Mouse (Mus musculus) heart, embryonic 10.5 days (tissue): ENCODE data around the gene Dbx2. TPM values are rescaled to one million over a fixed set of nuclear protein-coding genes. Genes with fewer than 3 reads are reported as not detected.

Experiments used
- DNase-seq: peaks from one replicate; pipeline ENCODE4 v3.0.0-alpha.2; 2017; ENCODE audit warnings: low spot score
- H3K27ac ChIP-seq: fragments of 300-500 bp; sonication (generic); 2 replicates; pipeline ENCODE4 v1.5.1; 2016; ENCODE audit warnings: mild to moderate bottlenecking
- H3K27me3 ChIP-seq: fragments of 300-500 bp; sonication (generic); 2 replicates; pipeline ENCODE4 v1.6.1; 2016; ENCODE audit warnings: mild to moderate bottlenecking; ENCODE audit not compliant: poor library complexity, insufficient read depth, severe bottlenecking
- H3K36me3 ChIP-seq: fragments of 300-500 bp; sonication (generic); 2 replicates; pipeline ENCODE4 v1.6.1; 2016; ENCODE audit warnings: mild to moderate bottlenecking, moderate library complexity
- H3K4me1 ChIP-seq: fragments of 300-500 bp; sonication (generic); 2 replicates; pipeline ENCODE4 v1.6.1; 2016; ENCODE audit warnings: mild to moderate bottlenecking
- H3K4me3 ChIP-seq: fragments of 300-500 bp; sonication (generic); 2 replicates; pipeline ENCODE4 v1.5.1; 2016; ENCODE audit warnings: mild to moderate bottlenecking, moderate library complexity
- H3K9me3 ChIP-seq: fragments of 300-500 bp; sonication (generic); 2 replicates; pipeline ENCODE4 v1.6.1; 2016; ENCODE audit warnings: mild to moderate bottlenecking, moderate library complexity
- WGBS: fragments of 180-500 bp; shearing (Covaris S2); methylation state at CpG from one replicate; pipeline ENCODE4 v1.1.7; 2016; 5-methylcytosine and 5-hydroxymethylcytosine counted together
- polyA plus RNA-seq: library from polyadenylated mRNA; unstranded; fragments of >200 nt; fragmentation: Nextera tagmentation; extraction: Ambion mirVana; gene quantifications from 2 replicates; pipeline ENCODE4 v1.2.1, GENCODE M21; 2016

Gene Dbx2
- not detected in 2 replicates for polyA plus RNA-seq

GRCm38 (mm10) chr15:95655860-95656259 is at the start of gene Dbx2:
Gene Dbx2 (minus strand): TSS chr15:95655960.
- Histone ChIP-seq H3K9me3 (no peaks in the 10 kb centered on the region), H3K27me3 (peaks cover 67% of the 10 kb centered on the region), H3K27ac (no peak within 1 kb of the TSS), H3K4me3 (peak within 1 kb of the TSS; percentile 56; the same call in 1 of the 2 replicates), H3K36me3 (no peaks in the 10 kb centered on the region), H3K4me1 (peaks cover 14% of the 10 kb centered on the region)
- no peak for DNase-seq
- 79% methylated on average over 5 of the region's 5 CpGs for WGBS

GRCm38 (mm10) chr15:95702206-95702605 is 46.4 kb upstream of the Dbx2 start:
- Histone ChIP-seq H3K4me1 (no peaks in the 10 kb centered on the region), H3K36me3 (no peaks in the 10 kb centered on the region), H3K27ac (no peak overlapping the region), H3K9me3 (no peaks in the 10 kb centered on the region), H3K27me3 (no peaks in the 10 kb centered on the region), H3K4me3 (no peak overlapping the region)
- DNase-seq: no peak
- 81% methylated on average over 9 of the region's 9 CpGs for WGBS

GRCm38 (mm10) chr15:95701573-95701972 is 45.8 kb upstream of the Dbx2 start:
- no peak for DNase-seq
- no peak overlapping the region for H3K27ac ChIP-seq
- no peaks in the 10 kb centered on the region for H3K27me3 ChIP-seq
- no peaks in the 10 kb centered on the region for H3K36me3 ChIP-seq
- WGBS: 78% methylated on average over 4 of the region's 4 CpGs
- no peak overlapping the region for H3K4me3 ChIP-seq
- no peaks in the 10 kb centered on the region for H3K4me1 ChIP-seq
- no peaks in the 10 kb centered on the region for H3K9me3 ChIP-seq

GRCm38 (mm10) chr15:95699371-95699770 is 43.6 kb upstream of the Dbx2 start:
- no peaks in the 10 kb centered on the region for H3K36me3 ChIP-seq
- no peak overlapping the region for H3K27ac ChIP-seq
- no peaks in the 10 kb centered on the region for H3K4me1 ChIP-seq
- 84% methylated on average over 12 of the region's 12 CpGs for WGBS
- no peak for DNase-seq
- no peaks in the 10 kb centered on the region for H3K27me3 ChIP-seq
- no peak overlapping the region for H3K4me3 ChIP-seq
- H3K9me3 ChIP-seq: no peaks in the 10 kb centered on the region

- no peaks in the 10 kb centered on the region for H3K4me1 ChIP-seq
- no peaks in the 10 kb centered on the region for H3K36me3 ChIP-seq
- WGBS: 81% methylated on average over 3 of the region's 3 CpGs
- no peaks in the 10 kb centered on the region for H3K27me3 ChIP-seq
- no peak overlapping the region for H3K27ac ChIP-seq
- no peaks in the 10 kb centered on the region for H3K9me3 ChIP-seq
- no peak overlapping the region for H3K4me3 ChIP-seq
- DNase-seq: no peak
Observed at GRCm38 (mm10) chr15:95693759-95694158, 38.0 kb upstream of the Dbx2 start.

GRCm38 (mm10) chr15:95691594-95691993 is 35.8 kb upstream of the Dbx2 start:
- no peak overlapping the region for H3K4me3 ChIP-seq
- H3K27me3 ChIP-seq: no peaks in the 10 kb centered on the region
- no peak for DNase-seq
- no peaks in the 10 kb centered on the region for H3K9me3 ChIP-seq
- no peaks in the 10 kb centered on the region for H3K36me3 ChIP-seq
- H3K27ac ChIP-seq: no peak overlapping the region
- 76% methylated on average over 8 of the region's 8 CpGs for WGBS
- no peaks in the 10 kb centered on the region for H3K4me1 ChIP-seq

GRCm38 (mm10) chr15:95691129-95691528 is 35.4 kb upstream of the Dbx2 start:
- Histone ChIP-seq H3K4me1 (no peaks in the 10 kb centered on the region), H3K4me3 (no peak overlapping the region), H3K36me3 (no peaks in the 10 kb centered on the region), H3K27me3 (no peaks in the 10 kb centered on the region), H3K27ac (no peak overlapping the region), H3K9me3 (no peaks in the 10 kb centered on the region)
- WGBS: 70% methylated on average over 5 of the region's 5 CpGs
- no peak for DNase-seq

- no peaks in the 10 kb centered on the region for H3K4me1 ChIP-seq
- 80% methylated on average over 4 of the region's 4 CpGs for WGBS
Observed at GRCm38 (mm10) chr15:95682620-95683019, 26.9 kb upstream of the Dbx2 start.

GRCm38 (mm10) chr15:95675645-95676044 is 19.9 kb upstream of the Dbx2 start:
- Histone ChIP-seq H3K4me3 (no peak overlapping the region), H3K27me3 (no peaks in the 10 kb centered on the region), H3K36me3 (no peaks in the 10 kb centered on the region), H3K27ac (no peak overlapping the region), H3K4me1 (no peaks in the 10 kb centered on the region), H3K9me3 (no peaks in the 10 kb centered on the region)
- no peak for DNase-seq
- WGBS: 53% methylated on average over 4 of the region's 4 CpGs

More at GRCm38 (mm10) chr15:95682620-95683019, 26.9 kb upstream of the Dbx2 start:
- H3K9me3 ChIP-seq: no peaks in the 10 kb centered on the region
- DNase-seq: no peak
- no peak overlapping the region for H3K4me3 ChIP-seq
- no peaks in the 10 kb centered on the region for H3K27me3 ChIP-seq
- no peak overlapping the region for H3K27ac ChIP-seq
- no peaks in the 10 kb centered on the region for H3K36me3 ChIP-seq

- no peaks in the 10 kb centered on the region for H3K36me3 ChIP-seq
- WGBS: 93% methylated on average over 2 of the region's 2 CpGs
- DNase-seq: no peak
- no peak overlapping the region for H3K27ac ChIP-seq
- no peaks in the 10 kb centered on the region for H3K27me3 ChIP-seq
- no peaks in the 10 kb centered on the region for H3K4me1 ChIP-seq
- H3K9me3 ChIP-seq: no peaks in the 10 kb centered on the region
- H3K4me3 ChIP-seq: no peak overlapping the region
Observed at GRCm38 (mm10) chr15:95675176-95675575, 19.4 kb upstream of the Dbx2 start.

- no peaks in the 10 kb centered on the region for H3K9me3 ChIP-seq
- DNase-seq: no peak
- 38% methylated on average over 8 of the region's 8 CpGs for WGBS
Observed at GRCm38 (mm10) chr15:95667209-95667608, 11.4 kb upstream of the Dbx2 start.

GRCm38 (mm10) chr15:95665002-95665401 is 9.2 kb upstream of the Dbx2 start:
- DNase-seq: no peak
- 86% methylated on average over 4 of the region's 4 CpGs for WGBS
- H3K4me3 ChIP-seq: no peak overlapping the region

More at GRCm38 (mm10) chr15:95667209-95667608, 11.4 kb upstream of the Dbx2 start:
- H3K27ac ChIP-seq: no peak overlapping the region
- no peaks in the 10 kb centered on the region for H3K36me3 ChIP-seq
- H3K4me1 ChIP-seq: no peaks in the 10 kb centered on the region
- H3K4me3 ChIP-seq: no peak overlapping the region
- no peaks in the 10 kb centered on the region for H3K27me3 ChIP-seq

GRCm38 (mm10) chr15:95661718-95662117 is 6.0 kb upstream of the Dbx2 start:
- no peak overlapping the region for H3K4me3 ChIP-seq
- H3K27ac ChIP-seq: no peak overlapping the region
- no peaks in the 10 kb centered on the region for H3K36me3 ChIP-seq
- DNase-seq: no peak
- H3K9me3 ChIP-seq: no peaks in the 10 kb centered on the region
- 80% methylated on average over 2 of the region's 2 CpGs for WGBS
- H3K27me3 ChIP-seq: peaks cover 10% of the 10 kb centered on the region
- H3K4me1 ChIP-seq: no peaks in the 10 kb centered on the region

More at GRCm38 (mm10) chr15:95665002-95665401, 9.2 kb upstream of the Dbx2 start:
- Histone ChIP-seq H3K9me3 (no peaks in the 10 kb centered on the region), H3K27me3 (no peaks in the 10 kb centered on the region), H3K4me1 (no peaks in the 10 kb centered on the region), H3K36me3 (no peaks in the 10 kb centered on the region), H3K27ac (no peak overlapping the region)

GRCm38 (mm10) chr15:95660368-95660767 is 4.6 kb upstream of the Dbx2 start:
- 23% methylated on average over 5 of the region's 5 CpGs for WGBS
- Histone ChIP-seq H3K9me3 (no peaks in the 10 kb centered on the region), H3K4me3 (no peak overlapping the region), H3K4me1 (no peaks in the 10 kb centered on the region), H3K36me3 (no peaks in the 10 kb centered on the region), H3K27me3 (peaks cover 23% of the 10 kb centered on the region), H3K27ac (no peak overlapping the region)
- no peak for DNase-seq
